Mouse (Mus musculus) kidney, adult 2 months (tissue): ENCODE measurements around the gene Ufc1.

Experiments
- CTCF ChIP-seq: fragments of 200-500 bp; conservative IDR thresholded peaks from 2 replicates; pipeline ENCODE4 v1.5.1; 2011; ENCODE audit warnings: low read depth, mild to moderate bottlenecking, control low read depth, low read length, moderate library complexity, mixed read lengths; ENCODE audit not compliant: insufficient read depth, insufficient read length
- POLR2A ChIP-seq: fragments of 200-500 bp; IDR thresholded peaks from one replicate; pipeline ENCODE4 v1.6.1; 2011; ENCODE audit warnings: low read depth, low read length, control low read depth

- TF ChIP-seq CTCF (no peak), POLR2A (peak; percentile 16)
Observed at GRCm38 (mm10) chr1:171280916-171281527, 13.8 kb downstream of the Ufc1 start, which contains the start of gene Ppox.
